Mouse (Mus musculus) spleen, embryonic (tissue): ENCODE results near the gene Ahnak.

Source experiments
- CTCF ChIA-PET: fragments of 350-600 bp; sonication (Branson Sonifier 250); formaldehyde crosslinking; loops from one replicate; lab custom pipeline; 2022; lab: Charles Lee

Gene Ahnak

DNA sequence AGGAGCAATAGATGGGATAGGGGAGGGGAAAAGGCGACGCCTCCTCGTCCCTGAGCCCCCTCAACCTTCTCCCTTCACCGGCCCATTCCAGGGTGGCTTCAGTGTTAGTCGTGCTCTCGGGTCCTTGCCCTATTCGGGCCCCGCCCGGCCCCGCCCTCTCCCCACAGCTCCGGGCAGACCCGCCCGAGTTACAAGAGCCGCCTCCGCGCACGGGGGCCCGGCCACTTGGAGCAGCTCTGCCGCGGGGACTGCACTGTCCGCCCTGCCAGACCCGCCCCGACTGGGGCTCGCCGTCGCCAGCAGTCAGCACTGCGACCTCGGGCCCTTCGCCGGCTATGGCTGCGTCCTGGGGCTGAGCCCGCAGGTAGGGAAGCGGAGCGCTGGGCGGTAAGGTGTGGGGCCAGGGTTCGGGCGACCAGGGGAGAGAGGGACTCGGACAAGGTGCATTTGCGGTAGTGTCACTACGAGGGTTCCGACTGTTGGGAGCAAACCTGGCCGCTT lies at the start of gene Ahnak:
TSS of gene Ahnak (plus strand) at position 219 of the 501 bp plus-strand sequence.
- CTCF ChIA-PET = interaction anchor here (1.2 kb wide), 1 partner anchor 15 kb away, joined by 4 read pairs; no protein-coding TSS in a partner anchor

- CTCF ChIA-PET = interaction anchor here (0.6 kb wide), 1 partner anchor 18 kb away, joined by 6 read pairs; no protein-coding TSS in a partner anchor
Observed at GRCm38 (mm10) chr19:8940526-8941133, 48.5 kb upstream of the Ahnak start.

DNA sequence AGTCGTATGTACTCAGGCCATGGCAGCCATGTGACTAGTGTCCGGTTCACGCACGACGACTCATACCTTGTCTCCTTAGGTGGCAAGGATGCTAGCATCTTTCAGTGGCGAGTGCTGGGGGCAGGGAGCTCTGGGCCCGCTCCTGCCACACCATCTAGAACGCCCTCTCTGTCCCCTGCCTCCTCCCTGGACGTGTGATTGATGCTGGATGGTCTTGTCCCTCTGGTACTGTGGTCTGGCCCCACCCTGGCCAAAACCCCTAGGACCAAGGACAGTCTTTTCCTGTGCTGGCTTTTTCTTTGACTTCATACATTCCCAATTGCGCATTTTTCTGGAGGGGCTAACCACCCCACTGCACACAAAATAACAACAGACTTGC lies 48.0 kb upstream of the Ahnak start:
- CTCF ChIA-PET = interaction anchor here (0.6 kb wide), 1 partner anchor 19 kb away, joined by 6 read pairs; no protein-coding TSS in a partner anchor

DNA sequence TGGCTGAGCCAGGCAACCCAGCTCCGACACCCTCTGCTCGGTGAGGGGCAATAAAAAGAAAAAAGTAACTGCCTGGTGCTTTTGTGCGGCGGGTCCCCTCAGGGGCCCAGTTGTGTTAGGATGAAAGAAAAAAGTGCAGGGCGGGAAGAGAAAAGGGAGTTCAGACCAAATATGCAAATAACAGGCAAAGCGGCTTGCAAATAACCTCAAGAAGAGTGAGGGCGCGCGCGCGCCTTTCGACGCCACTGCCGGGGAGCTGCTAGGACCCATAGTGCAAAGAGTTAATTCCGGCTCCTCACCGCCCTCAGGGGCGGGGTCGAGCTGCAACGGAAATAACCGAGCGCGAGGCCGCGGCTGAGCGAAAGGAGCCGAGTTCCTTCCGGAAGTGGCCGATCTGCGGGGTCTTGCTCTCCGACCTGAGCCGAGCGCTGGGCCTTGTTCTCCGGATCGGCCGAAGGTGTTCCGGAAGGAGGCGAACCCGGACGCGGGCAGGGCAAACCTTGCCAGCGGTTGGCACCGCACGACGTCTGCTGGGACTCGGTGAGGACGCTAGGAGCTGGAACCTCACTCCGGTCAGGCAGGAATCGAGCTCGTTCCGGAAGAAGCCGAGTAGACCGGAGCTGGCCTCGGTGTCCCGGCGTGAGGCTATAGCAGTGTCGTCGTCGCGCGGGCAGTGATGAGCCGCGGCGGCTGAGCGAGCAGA lies 47.4 kb upstream of the Ahnak start, which contains the start of gene Mta2:
TSS of gene Mta2 (plus strand) at position 361 of the 703 bp plus-strand sequence.
- CTCF ChIA-PET = interaction anchor here (0.6 to 1.2 kb wide), 2 partner anchors 10 to 19 kb away, joined by 3 to 6 read pairs; no protein-coding TSS in a partner anchor

GRCm38 (mm10) chr19:8942276-8942964 lies 46.7 kb upstream of the Ahnak start:
- CTCF ChIA-PET = interaction anchor here (0.6 to 1.2 kb wide), 2 partner anchors 9 to 80 kb away, joined by 3 to 4 read pairs; no protein-coding TSS in a partner anchor

DNA sequence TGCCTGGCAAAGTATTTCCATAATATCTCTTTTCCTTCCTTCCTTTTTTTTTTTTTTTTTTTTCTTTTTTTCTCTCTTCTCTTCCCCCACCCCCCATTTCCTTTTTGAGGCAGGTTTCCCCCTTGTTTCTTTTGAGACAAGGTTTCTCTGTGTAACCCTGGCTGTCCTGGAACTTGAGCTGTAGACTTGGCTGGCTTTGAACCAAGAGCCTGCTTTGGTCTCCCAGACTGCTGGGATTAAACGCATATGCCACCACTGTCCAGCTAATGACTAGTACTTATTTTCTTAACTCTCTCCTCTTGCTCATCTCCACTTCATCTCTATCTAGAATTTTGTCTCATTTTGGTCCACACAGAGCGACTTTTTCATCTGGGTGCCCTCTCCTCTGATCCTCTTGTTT lies 46.0 kb upstream of the Ahnak start:
- CTCF ChIA-PET = interaction anchor here (0.6 kb wide), 1 partner anchor 80 kb away, joined by 4 read pairs; no protein-coding TSS in a partner anchor

- CTCF ChIA-PET = interaction anchor here (0.7 kb wide), 1 partner anchor 26 kb away, joined by 5 read pairs; no protein-coding TSS in a partner anchor
Observed at GRCm38 (mm10) chr19:8944062-8944461, 45.0 kb upstream of the Ahnak start.

DNA sequence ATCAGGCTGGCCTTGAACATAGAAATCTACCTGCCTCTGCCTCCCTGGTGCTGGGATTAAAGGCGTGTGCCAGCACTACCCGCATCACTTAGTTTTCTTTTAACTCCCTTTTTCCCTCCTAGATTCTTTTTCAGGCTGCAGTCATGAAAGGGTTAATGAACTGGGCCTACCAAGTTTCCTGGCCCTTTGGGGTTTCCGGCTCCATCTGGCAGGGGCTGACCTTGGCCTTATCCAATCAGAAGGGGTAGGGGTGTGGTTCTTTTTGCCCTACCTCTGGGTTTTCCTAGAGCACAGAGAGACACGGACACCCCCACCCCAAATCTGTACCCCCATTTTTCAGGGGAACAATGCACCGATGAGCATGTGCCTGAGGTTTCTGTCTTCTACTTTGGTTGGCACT lies 44.3 kb upstream of the Ahnak start:
- CTCF ChIA-PET = no interaction called here

GRCm38 (mm10) chr19:8945251-8945650 lies 43.8 kb upstream of the Ahnak start:
- CTCF ChIA-PET = interaction anchor here (0.6 to 0.7 kb wide), 3 partner anchors 23 to 217 kb away, joined by 3 to 6 read pairs (median 5); no protein-coding TSS in a partner anchor

GRCm38 (mm10) chr19:8946929-8947328 lies 42.2 kb upstream of the Ahnak start:
- CTCF ChIA-PET = no interaction called here

GRCm38 (mm10) chr19:8950190-8950589 lies 38.9 kb upstream of the Ahnak start:
- CTCF ChIA-PET = no interaction called here

GRCm38 (mm10) chr19:8952241-8952640 lies 36.8 kb upstream of the Ahnak start:
- CTCF ChIA-PET = interaction anchor here (1.0 to 1.4 kb wide), 2 partner anchors 10 to 23 kb away, joined by 3 read pairs; partner anchors contain the start of gene Mta2

GRCm38 (mm10) chr19:8953135-8954039 lies 35.7 kb upstream of the Ahnak start, which contains the start of gene Tut1:
Tut1 (plus strand) TSS chr19:8953847.
- CTCF ChIA-PET = interaction anchor here (0.5 to 1.2 kb wide), 4 partner anchors 13 to 109 kb away, joined by 3 to 6 read pairs (median 4); partner anchors contain the start of gene Eef1g

DNA sequence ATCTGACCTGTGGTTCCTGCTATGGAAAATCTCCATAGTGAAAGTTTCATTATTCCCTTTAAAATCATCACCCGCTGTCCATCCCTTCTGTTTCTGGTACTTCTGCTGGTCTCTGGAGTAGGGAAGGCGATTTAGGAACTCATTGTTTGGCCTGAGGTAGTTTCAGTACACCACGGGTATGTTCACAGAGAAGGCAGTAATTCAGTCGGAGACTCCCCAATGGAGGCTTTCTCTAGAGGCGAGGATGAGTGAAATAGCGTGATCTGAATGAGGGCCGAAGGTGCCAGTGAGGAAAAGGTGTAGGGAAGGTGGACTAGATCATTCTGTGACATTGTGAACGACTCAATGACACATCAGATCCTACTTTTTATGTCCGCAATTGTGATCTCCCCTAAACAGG lies 34.9 kb upstream of the Ahnak start:
- CTCF ChIA-PET = interaction anchor here (0.5 to 1.2 kb wide), 4 partner anchors 12 to 123 kb away, joined by 4 to 9 read pairs (median 7); partner anchors contain the start of gene Eef1g

DNA sequence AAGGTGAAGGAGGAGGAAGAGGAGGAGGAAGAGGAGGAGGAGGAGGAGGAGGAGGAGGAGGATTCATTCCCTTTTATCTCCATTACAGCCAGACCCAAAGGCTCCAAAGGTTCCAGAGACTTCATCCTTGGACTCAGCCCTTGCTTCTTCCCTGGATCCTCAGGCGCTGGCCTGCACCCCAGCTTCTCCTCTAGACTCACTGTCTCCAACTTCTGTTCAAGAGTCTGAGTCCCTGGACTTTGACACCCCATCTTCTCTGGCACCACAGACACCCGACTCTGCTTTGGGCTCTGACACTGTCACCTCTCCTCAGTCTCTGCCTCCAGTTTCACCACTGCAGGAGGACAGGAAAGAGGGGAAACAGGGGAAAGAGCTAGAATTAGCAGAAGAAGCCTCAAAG lies 26.8 kb upstream of the Ahnak start:
- CTCF ChIA-PET = interaction anchor here (1.1 kb wide), 1 partner anchor 199 kb away, joined by 3 read pairs; no protein-coding TSS in a partner anchor

- CTCF ChIA-PET = interaction anchor here (1.0 kb wide), 1 partner anchor 35 kb away, joined by 3 read pairs; no protein-coding TSS in a partner anchor
Observed at GRCm38 (mm10) chr19:8965075-8965474, 24.0 kb upstream of the Ahnak start.

- CTCF ChIA-PET = interaction anchor here (0.7 to 1.4 kb wide), 2 partner anchors 12 to 237 kb away, joined by 5 to 6 read pairs; partner anchors contain the start of gene Tut1
Observed at GRCm38 (mm10) chr19:8965771-8966170, 23.3 kb upstream of the Ahnak start.

DNA sequence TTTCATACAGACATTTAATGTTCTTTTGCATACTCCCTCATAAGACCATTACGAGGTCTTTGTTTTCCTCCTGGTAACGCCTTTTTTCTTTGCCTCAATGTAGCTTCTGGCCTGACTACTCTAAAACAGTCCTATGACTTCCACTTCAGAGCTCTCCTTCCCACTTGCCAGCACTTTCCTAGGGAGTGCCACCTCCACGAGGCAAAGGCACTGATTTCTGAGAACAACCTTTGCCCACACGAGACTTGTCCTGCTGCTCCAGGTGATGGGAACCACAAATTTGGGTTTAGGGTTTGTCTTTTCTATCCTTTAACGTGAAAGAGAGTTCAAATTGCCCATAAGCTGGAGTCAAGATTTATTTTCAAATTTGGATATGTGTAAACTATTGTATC lies 22.9 kb upstream of the Ahnak start:
- CTCF ChIA-PET = interaction anchor here (0.7 to 1.4 kb wide), 2 partner anchors 13 to 238 kb away, joined by 5 to 6 read pairs; partner anchors contain the start of gene Tut1

DNA sequence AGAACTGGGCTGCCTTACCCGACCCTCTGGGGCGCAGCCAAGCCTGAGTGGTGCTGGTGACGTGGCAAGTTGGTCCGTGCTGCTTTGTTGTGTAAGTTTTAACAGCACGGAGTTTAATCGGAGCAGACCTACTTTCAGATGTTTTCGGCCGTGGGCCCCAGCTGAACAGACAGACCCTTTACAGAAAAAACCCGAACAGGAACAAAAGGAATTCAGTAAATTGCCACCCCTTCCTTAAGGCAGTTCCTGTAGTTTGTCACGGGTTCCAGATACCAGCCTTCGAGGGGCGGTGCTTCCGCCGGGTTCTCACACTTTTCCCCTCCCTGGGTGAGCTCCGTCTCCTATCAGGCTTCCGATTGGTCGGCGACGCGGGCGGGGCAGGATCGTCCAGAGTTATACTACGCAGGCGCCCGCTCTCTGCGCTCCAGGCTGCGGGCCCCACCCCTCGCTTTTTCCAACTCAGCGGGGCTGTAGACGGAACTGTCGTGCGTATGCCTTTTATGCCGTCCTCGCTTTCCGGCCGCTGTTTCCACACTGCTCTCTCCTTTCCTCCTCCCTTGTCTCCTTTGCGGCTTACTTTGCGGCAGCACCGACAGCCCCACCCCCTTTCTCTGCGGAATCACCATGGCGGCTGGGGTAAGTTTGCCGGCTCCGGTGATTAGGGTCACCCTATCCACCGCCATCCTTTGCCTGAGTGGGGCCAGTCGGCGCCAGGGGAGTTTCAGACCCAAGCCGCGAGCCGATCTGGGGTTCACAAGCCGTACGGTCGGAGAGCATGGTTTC lies 22.3 kb upstream of the Ahnak start, which contains the start of gene Eef1g:
TSS of gene Eef1g (plus strand) at position 452 of the 783 bp plus-strand sequence.
- CTCF ChIA-PET = interaction anchor here (0.7 to 1.4 kb wide), 2 partner anchors 13 to 238 kb away, joined by 5 to 6 read pairs; partner anchors contain the start of gene Tut1
